Mouse (Mus musculus): ENCODE data around the gene Tex26. TPM values are rescaled to one million over a fixed set of nuclear protein-coding genes. Genes with fewer than 3 reads are reported as not detected.

Gene Tex26
- polyA plus RNA-seq, 1 experiment = 1.4 TPM

DNA sequence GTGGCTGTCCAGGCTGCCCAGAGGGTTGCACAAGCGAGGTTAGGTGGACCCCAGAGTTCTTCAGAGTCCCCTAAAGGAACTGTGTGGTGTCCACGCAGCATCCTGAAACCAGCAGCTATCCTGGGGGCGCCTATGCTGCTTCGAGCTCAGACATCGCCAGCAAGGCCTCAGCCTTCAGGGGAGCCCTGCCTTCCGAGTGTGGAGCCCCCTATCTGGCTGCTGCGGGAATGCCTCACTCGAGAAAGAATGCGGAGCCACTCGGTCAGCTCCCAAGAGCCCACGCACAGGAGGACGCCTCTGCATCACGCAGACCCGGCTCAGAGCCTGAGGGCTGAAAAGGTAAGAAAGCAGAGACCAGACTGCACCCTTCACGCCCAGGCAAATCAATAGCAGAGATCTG, 50.8 kb downstream of the Tex26 start:
- DNase-seq (ENCODE audit: low read depth) = peak; percentile 58
- TF ChIP-seq POLR2A (IDR thresholded peaks at IDR 0.05; ENCODE audit: borderline replicate concordance, extremely low read depth, insufficient read depth, insufficient read length, poor library complexity, severe bottlenecking) = no peak
- TF ChIP-seq CTCF (IDR thresholded peaks at IDR 0.05; ENCODE audit: borderline replicate concordance, extremely low read depth, insufficient read depth, insufficient read length) = peak; percentile 51

- TF ChIP-seq CTCF (IDR thresholded peaks at IDR 0.05; ENCODE audit: borderline replicate concordance, extremely low read depth, insufficient read depth, insufficient read length) = no peak
- TF ChIP-seq POLR2A (IDR thresholded peaks at IDR 0.05; ENCODE audit: borderline replicate concordance, extremely low read depth, insufficient read depth, insufficient read length, poor library complexity, severe bottlenecking) = no peak
- DNase-seq (ENCODE audit: low read depth) = peak; percentile 90
Observed at GRCm38 (mm10) chr5:149495655-149496054, 56.2 kb downstream of the Tex26 start.

DNA sequence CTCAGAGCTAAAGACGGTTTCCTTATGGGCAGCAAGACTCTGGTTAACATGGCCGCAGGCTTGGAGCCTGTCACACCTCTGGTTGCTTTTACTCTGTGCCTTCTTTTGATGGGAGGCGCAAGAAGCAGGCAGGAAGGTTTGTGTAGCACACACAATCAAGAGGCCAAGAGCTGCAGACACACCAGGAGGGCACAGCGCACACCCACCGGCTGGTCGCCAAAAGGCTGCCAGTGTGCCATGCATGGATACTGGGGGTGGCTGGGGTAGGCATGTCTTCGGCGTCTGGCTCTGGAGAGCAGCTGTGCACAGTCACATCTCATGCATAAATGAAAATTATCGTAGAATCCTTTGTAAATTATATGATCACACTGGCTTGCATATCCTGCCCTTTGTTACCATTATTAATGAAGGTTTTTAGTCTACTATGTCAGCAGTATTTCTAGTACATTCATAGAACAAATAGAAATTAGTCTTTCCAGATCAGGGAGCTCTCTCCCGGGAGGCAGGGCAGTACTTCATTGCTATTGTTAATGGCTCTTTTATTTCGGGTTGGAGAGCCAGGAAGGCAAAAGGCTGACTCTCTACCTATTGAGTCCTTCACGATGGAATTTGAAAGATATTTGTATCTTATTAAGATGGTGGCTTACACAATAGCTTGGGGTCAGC, 57.1 kb downstream of the Tex26 start:
- DNase-seq (ENCODE audit: low read depth) = peak; percentile 80
- TF ChIP-seq CTCF (IDR thresholded peaks at IDR 0.05; ENCODE audit: borderline replicate concordance, extremely low read depth, insufficient read depth, insufficient read length) (no peak), POLR2A (IDR thresholded peaks at IDR 0.05; ENCODE audit: borderline replicate concordance, extremely low read depth, insufficient read depth, insufficient read length, poor library complexity, severe bottlenecking) (no peak)

GRCm38 (mm10) chr5:149499936-149500335, 60.5 kb downstream of the Tex26 start:
- no peak for TF ChIP-seq POLR2A (IDR thresholded peaks at IDR 0.05; ENCODE audit: borderline replicate concordance, extremely low read depth, insufficient read depth, insufficient read length, poor library complexity, severe bottlenecking)
- no peak for TF ChIP-seq CTCF (IDR thresholded peaks at IDR 0.05; ENCODE audit: borderline replicate concordance, extremely low read depth, insufficient read depth, insufficient read length)
- no peak for DNase-seq (ENCODE audit: low read depth)

DNA sequence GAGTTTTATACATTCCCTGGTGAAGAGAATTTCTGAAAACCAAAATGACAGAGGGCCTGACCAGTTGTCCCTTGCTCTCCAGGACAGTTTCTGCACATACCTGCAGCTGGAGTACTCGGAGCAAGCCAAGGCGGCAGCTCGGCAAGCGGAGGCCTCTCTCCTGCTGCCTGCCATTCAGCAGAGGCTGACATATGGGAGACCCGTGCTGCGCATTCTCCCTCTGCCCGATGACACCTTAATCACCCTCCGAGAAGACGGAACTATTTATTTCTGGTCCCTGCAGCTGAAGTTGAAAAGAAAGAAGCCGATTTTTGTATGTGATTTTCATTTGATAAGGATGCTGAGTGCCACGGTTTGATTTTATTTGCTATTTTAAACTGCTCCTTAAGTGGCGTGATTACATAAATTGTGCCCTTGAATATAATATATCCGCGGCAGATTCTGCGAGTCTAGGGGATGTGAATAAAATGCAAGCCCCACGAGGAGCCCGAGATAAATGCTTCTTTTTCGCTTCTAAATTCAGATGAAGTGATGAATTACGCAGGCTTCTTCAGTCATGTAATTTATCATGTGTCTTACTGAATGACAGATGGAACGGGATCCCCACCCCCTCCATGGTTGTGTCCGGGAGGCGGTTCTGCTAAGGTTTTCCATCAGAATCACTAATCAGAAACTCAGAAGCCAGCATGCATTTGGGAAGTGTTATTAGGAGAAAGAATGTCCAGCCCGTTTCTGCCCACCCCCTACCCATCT, 64.1 kb downstream of the Tex26 start:
- no peak for TF ChIP-seq POLR2A (IDR thresholded peaks at IDR 0.05; ENCODE audit: borderline replicate concordance, extremely low read depth, insufficient read depth, insufficient read length, poor library complexity, severe bottlenecking)
- peak; percentile 81 for DNase-seq (ENCODE audit: low read depth)

DNA sequence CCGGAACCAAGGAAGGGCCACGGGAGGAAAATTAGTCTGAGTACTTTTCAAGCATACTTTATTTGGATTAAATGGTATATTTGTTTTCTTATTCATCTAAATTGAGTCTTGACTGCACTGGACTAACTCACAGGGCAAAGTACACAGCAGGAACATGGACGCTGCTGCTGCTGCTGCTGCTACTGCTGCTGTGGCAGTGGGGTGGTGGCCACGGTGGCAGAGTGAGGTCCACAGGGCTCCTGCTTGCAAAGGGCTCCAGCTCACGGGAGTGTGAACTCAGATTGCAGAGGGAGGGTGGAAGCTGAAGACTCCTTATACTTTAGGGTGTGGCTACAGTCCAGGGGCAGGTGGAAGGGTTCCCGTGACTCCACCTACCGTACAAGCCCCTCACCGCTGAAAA, 65.5 kb downstream of the Tex26 start:
- TF ChIP-seq POLR2A (IDR thresholded peaks at IDR 0.05; ENCODE audit: borderline replicate concordance, extremely low read depth, insufficient read depth, insufficient read length, poor library complexity, severe bottlenecking) (no peak), CTCF (IDR thresholded peaks at IDR 0.05; ENCODE audit: borderline replicate concordance, extremely low read depth, insufficient read depth, insufficient read length) (no peak)

GRCm38 (mm10) chr5:149506033-149506432, 66.6 kb downstream of the Tex26 start:
- TF ChIP-seq CTCF (IDR thresholded peaks at IDR 0.05; ENCODE audit: borderline replicate concordance, extremely low read depth, insufficient read depth, insufficient read length) (peak; percentile 23; the same call in 1 of the 2 replicates), POLR2A (IDR thresholded peaks at IDR 0.05; ENCODE audit: borderline replicate concordance, extremely low read depth, insufficient read depth, insufficient read length, poor library complexity, severe bottlenecking) (no peak)
- DNase-seq (ENCODE audit: low read depth) = no peak

More for the DNA sequence above, 65.5 kb downstream of the Tex26 start:
- DNase-seq (ENCODE audit: low read depth) = no peak

DNA sequence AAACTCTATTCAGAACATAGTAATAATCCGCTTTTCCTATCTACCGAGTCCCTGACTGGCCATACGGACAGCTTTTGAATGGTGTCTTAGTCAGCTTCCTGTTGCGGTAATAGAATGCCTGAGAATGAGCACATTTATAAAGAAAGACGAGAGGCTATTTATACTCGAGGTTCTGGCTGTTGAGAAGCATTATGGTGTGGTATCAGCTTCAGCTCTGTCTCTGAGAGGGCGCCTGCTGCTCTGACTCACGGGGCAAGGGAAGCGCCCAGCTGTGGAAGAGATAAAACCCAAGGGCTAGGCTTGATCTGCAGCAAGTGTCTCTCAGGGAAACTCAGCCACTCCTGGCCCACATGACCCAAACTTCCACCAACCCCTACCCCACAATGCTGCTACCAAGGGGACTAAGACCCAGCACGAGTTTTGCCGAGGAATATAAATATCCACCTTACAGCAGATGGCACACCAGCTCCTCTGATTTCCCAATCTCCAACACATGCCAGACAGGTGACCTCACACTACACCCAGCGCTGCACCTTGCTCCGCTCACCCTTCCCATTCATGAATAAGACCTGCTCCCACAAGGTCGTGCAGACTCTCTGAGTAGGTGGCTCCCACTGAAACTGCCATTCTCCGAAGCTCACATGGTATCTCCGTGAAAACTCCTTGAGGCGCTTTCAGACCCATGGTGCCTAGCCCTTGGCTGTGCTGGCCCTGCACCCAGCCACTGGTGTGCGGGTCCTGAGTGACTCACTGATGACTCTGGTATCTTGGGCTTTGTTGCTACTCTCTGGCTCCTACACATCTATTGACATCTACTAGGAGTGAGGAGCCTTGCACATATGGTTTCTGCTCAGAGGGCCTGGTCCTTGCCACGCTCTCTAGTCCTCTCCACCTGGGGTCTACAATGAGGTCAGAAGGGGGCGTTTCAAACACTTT, 68.9 kb downstream of the Tex26 start:
- TF ChIP-seq CTCF (IDR thresholded peaks at IDR 0.05; ENCODE audit: borderline replicate concordance, extremely low read depth, insufficient read depth, insufficient read length) = no peak
- no peak for TF ChIP-seq POLR2A (IDR thresholded peaks at IDR 0.05; ENCODE audit: borderline replicate concordance, extremely low read depth, insufficient read depth, insufficient read length, poor library complexity, severe bottlenecking)
- DNase-seq (ENCODE audit: low read depth) = no peak

GRCm38 (mm10) chr5:149510323-149510722, 70.9 kb downstream of the Tex26 start:
- no peak for TF ChIP-seq CTCF (IDR thresholded peaks at IDR 0.05; ENCODE audit: borderline replicate concordance, extremely low read depth, insufficient read depth, insufficient read length)
- no peak for TF ChIP-seq POLR2A (IDR thresholded peaks at IDR 0.05; ENCODE audit: borderline replicate concordance, extremely low read depth, insufficient read depth, insufficient read length, poor library complexity, severe bottlenecking)
- peak; percentile 76 for DNase-seq (ENCODE audit: low read depth)

DNA sequence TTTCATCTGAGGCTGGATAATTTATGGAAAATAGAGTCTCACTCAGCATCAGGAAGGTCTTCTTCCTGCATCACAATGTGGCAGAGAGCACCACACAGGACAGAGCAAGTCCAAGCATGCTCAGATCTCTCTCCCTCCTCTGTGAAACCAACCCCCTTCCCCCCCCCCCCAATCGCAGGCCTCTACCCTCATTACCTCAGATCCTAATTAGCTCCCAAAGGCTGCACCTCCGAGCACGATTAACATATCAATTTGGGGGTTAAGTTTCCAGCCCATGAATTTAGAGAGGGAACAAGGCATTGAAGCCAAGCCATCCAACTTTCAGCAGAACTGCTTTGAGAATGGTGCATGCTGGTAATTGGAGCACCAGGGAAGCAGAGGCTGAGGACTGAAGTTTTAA, 73.2 kb downstream of the Tex26 start:
- peak; percentile 96 for DNase-seq (ENCODE audit: low read depth)

More for the DNA sequence above, 73.2 kb downstream of the Tex26 start:
- TF ChIP-seq CTCF (IDR thresholded peaks at IDR 0.05; ENCODE audit: borderline replicate concordance, extremely low read depth, insufficient read depth, insufficient read length) = no peak
- no peak for TF ChIP-seq POLR2A (IDR thresholded peaks at IDR 0.05; ENCODE audit: borderline replicate concordance, extremely low read depth, insufficient read depth, insufficient read length, poor library complexity, severe bottlenecking)
